ENCODE assay signal across 15 mouse cellular contexts in genomic region chr15:31534421-31535258, GRCm38 (mm10). TPM values are rescaled to one million over a fixed set of nuclear protein-coding genes. Genes with fewer than 3 reads are reported as not detected.
DNase-seq lines count a peak whose midpoint lies in the region; ATAC-seq and TF ChIP-seq lines count a peak whose summit lies in the region.
"Had no signal": no experiment of that assay in that cellular context is flagged by ENCODE, and none has a peak within 500 bp of the region (broad histone marks: within the 10 kb centered on the region; RNA-seq: fewer than 3 reads in every experiment).

No protein-coding gene starts in this region.

- ATAC-seq in granulocyte monocyte progenitor cell, adult 5-6 weeks (replicated peaks; ENCODE audit: poor library complexity, severe bottlenecking): peak; percentile 9
- ATAC-seq in liver, embryonic 15.5 days (ENCODE audit: insufficient read depth): no peak
- no peak for ATAC-seq in neural tube, embryonic 15.5 days (ENCODE audit: low FRiP score)
- ATAC-seq: CD4-positive, CD25-positive, alpha-beta regulatory T cell, adult 4 months; inflammation-experienced regulatory T-cells, adult 6 months had no signal

- 44% methylated on average over 7 of the region's 7 CpGs for whole genome bisulfite sequencing in liver, embryonic 15.5 days (ENCODE audit: insufficient replicate concordance)
- WGBS in neural tube, embryonic 15.5 days: 83% methylated on average over 7 of the region's 7 CpGs

- H3K9me3 ChIP-seq in ES-Bruce4 (replicated peaks; ENCODE audit: control insufficient read depth, insufficient read depth, low read length, poor library complexity, severe bottlenecking): no peaks in the 10 kb centered on the region
- no peaks in the 10 kb centered on the region for H3K9me3 ChIP-seq in liver, embryonic 15.5 days (replicated peaks)
- no peaks in the 10 kb centered on the region for H3K9me3 ChIP-seq in neural tube, embryonic 15.5 days (replicated peaks)
- H3K9me3 ChIP-seq: kidney, embryonic 15.5 days had no signal

- H3K4me2 ChIP-seq in liver, embryonic 15.5 days: no peak overlapping the region
- no peak overlapping the region for H3K4me2 ChIP-seq in neural tube, embryonic 15.5 days
- H3K4me2 ChIP-seq: kidney, embryonic 15.5 days; lung, embryonic 14.5 days had no signal

- peaks cover 7% of the 10 kb centered on the region for H3K4me1 ChIP-seq in ES-Bruce4 (ENCODE audit: control insufficient read depth, insufficient read depth, low read length)
- peaks cover 69% of the 10 kb centered on the region for H3K4me1 ChIP-seq in liver, embryonic 15.5 days (replicated peaks)
- H3K4me1 ChIP-seq in neural tube, embryonic 15.5 days: peaks cover 29% of the 10 kb centered on the region

- no peak for TF ChIP-seq CTCF in left cerebral cortex, adult 2 months (IDR thresholded peaks at IDR 0.05)
- no peak for TF ChIP-seq CTCF in ES-Bruce4 (IDR thresholded peaks at IDR 0.05; ENCODE audit: low read depth, low read length)

- intact Hi-C loops in left cerebral cortex, adult 2 months (cut with DNase I): loop anchor here (5.0 kb wide), 2 partner anchors 38 to 53 kb away; no protein-coding TSS in a partner anchor

- H3K27me3 ChIP-seq in ES-Bruce4 (ENCODE audit: control insufficient read depth, insufficient read depth, low read length, poor library complexity, severe bottlenecking): no peaks in the 10 kb centered on the region
- no peaks in the 10 kb centered on the region for H3K27me3 ChIP-seq in liver, embryonic 15.5 days
- H3K27me3 ChIP-seq in neural tube, embryonic 15.5 days (replicated peaks): no peaks in the 10 kb centered on the region
- H3K27me3 ChIP-seq: kidney, embryonic 15.5 days had no signal

- no peaks in the 10 kb centered on the region for H3K36me3 ChIP-seq in ES-Bruce4 (ENCODE audit: control insufficient read depth, insufficient read depth, low read length, poor library complexity, severe bottlenecking)
- H3K36me3 ChIP-seq in liver, embryonic 15.5 days (replicated peaks): no peaks in the 10 kb centered on the region
- no peaks in the 10 kb centered on the region for H3K36me3 ChIP-seq in neural tube, embryonic 15.5 days
- H3K36me3 ChIP-seq: kidney, embryonic 15.5 days had no signal

- H3K27ac ChIP-seq in left cerebral cortex, adult 2 months: peak overlapping the region; percentile 69; the same call in 1 of the 2 replicates
- peak overlapping the region; percentile 42 for H3K27ac ChIP-seq in ES-Bruce4 (ENCODE audit: insufficient read depth, low read length)
- H3K27ac ChIP-seq in liver, embryonic 15.5 days (replicated peaks): peak overlapping the region; percentile 24; the same call in 1 of the 2 replicates
- H3K27ac ChIP-seq in neural tube, embryonic 15.5 days (replicated peaks): no peak overlapping the region
- H3K27ac ChIP-seq: kidney, embryonic 15.5 days had no signal

- TF ChIP-seq EP300 in ES-Bruce4 (IDR thresholded peaks at IDR 0.05; ENCODE audit: insufficient read depth, low read depth, low read length): no peak

- H3K4me3 ChIP-seq in left cerebral cortex, adult 2 months: no peak overlapping the region
- H3K4me3 ChIP-seq in ES-Bruce4 (ENCODE audit: low read depth, low read length): no peak overlapping the region
- H3K4me3 ChIP-seq in liver, embryonic 15.5 days (replicated peaks): no peak overlapping the region
- H3K4me3 ChIP-seq in neural tube, embryonic 15.5 days (replicated peaks): no peak overlapping the region
- H3K4me3 ChIP-seq: kidney, embryonic 15.5 days had no signal

- no peak for TF ChIP-seq POLR2A in ES-Bruce4 (IDR thresholded peaks at IDR 0.05; ENCODE audit: insufficient read depth, low read length)

- H3K9ac ChIP-seq in ES-Bruce4 (ENCODE audit: low read depth, poor library complexity, severe bottlenecking): no peak overlapping the region
- H3K9ac ChIP-seq in liver, embryonic 15.5 days: 0 out of 2 replicates have a peak overlapping the region, but pooled peaks have one; percentile 7
- no peak overlapping the region for H3K9ac ChIP-seq in neural tube, embryonic 15.5 days (replicated peaks)
- H3K9ac ChIP-seq: kidney, embryonic 15.5 days; lung, embryonic 14.5 days had no signal

- DNase-seq in left cerebral cortex, adult 2 months (ENCODE audit: extremely low spot score in 1 of 2, low spot score in 2 of 2): no peak
- DNase-seq in left cerebral cortex, adult 18-20 months (ENCODE audit: low spot score in 2 of 2): no peak
- DNase-seq in kidney, postnatal 25 days: no peak
- DNase-seq in lung, postnatal 10 days: no peak
- DNase-seq: cerebellum, adult 8-10 months; lung, embryonic 14.5 days; thymus, postnatal 14 days had no signal

RNA-seq across cellular contexts. Expression of gene March6, which starts 3.8 kb away (rescaled TPM):
- total RNA-seq in left cerebral cortex, adult 2 months (2021): 100 to 1,000 TPM; 191 to 204 TPM
- 100 to 1,000 TPM; 197 to 204 TPM for total RNA-seq in left cerebral cortex, adult 18-20 months (2021)
- polyA plus RNA-seq in ES-Bruce4 (2011; ENCODE audit: insufficient read depth, insufficient read length, low read depth, missing spikeins): 54.0 and 58.9 TPM in 2 replicates
- 27.1 and 34.2 TPM in 2 replicates for total RNA-seq in granulocyte monocyte progenitor cell, adult 5-6 weeks (2014; fragmentation: Nextera tagmentation)
- 26.4 and 30.3 TPM in 2 replicates for total RNA-seq in granulocyte monocyte progenitor cell, adult 5-6 weeks (2017)
- 12.9 and 15.6 TPM in 2 replicates for polyA plus RNA-seq in liver, embryonic 15.5 days (2015; fragmentation: Nextera tagmentation; extraction: Ambion mirVana)
- 57.8 and 63.2 TPM in 2 replicates for polyA plus RNA-seq in neural tube, embryonic 15.5 days (2015; fragmentation: Nextera tagmentation; extraction: Ambion mirVana)

RNA-seq across cellular contexts. Expression of gene Cmbl, which starts 30.5 kb away (rescaled TPM):
- 10 to 100 TPM; 15.7 to 17.9 TPM for total RNA-seq in left cerebral cortex, adult 2 months (2021)
- 10 to 100 TPM; 17.0 to 20.2 TPM for total RNA-seq in left cerebral cortex, adult 18-20 months (2021)
- polyA plus RNA-seq in ES-Bruce4 (2011; ENCODE audit: insufficient read depth, insufficient read length, low read depth, missing spikeins): 1.3 TPM in 1 of 2 replicates, not detected in the other
- not detected in 2 replicates for total RNA-seq in granulocyte monocyte progenitor cell, adult 5-6 weeks (2014; fragmentation: Nextera tagmentation)
- total RNA-seq in granulocyte monocyte progenitor cell, adult 5-6 weeks (2017): not detected in 2 replicates
- 11.0 and 13.3 TPM in 2 replicates for polyA plus RNA-seq in liver, embryonic 15.5 days (2015; fragmentation: Nextera tagmentation; extraction: Ambion mirVana)
- polyA plus RNA-seq in neural tube, embryonic 15.5 days (2015; fragmentation: Nextera tagmentation; extraction: Ambion mirVana): 6.9 and 7.7 TPM in 2 replicates
- total RNA-seq: megakaryocyte progenitor cell, adult 5-6 weeks had no signal
- polyA plus RNA-seq: CD4-positive, CD25-positive, alpha-beta regulatory T cell, adult 4 months; inflammation-experienced regulatory T-cells, adult 6 months had no signal

Comparison
In these comparisons a context has a peak if more than half of its experiments do, and no peak if none do; other contexts are left out.
1. RNA of gene March6, which starts 3.8 kb away (total RNA-seq): 197 to 204 TPM in left cerebral cortex, adult 18-20 months and 191 to 204 TPM in left cerebral cortex, adult 2 months; 26.4 to 34.2 TPM in granulocyte monocyte progenitor cell, adult 5-6 weeks; every median in the first group is over 4 times any median in the second.
2. RNA of gene Cmbl, which starts 30.5 kb away (total RNA-seq): 17.0 to 20.2 TPM in left cerebral cortex, adult 18-20 months and 15.7 to 17.9 TPM in left cerebral cortex, adult 2 months; not detected in granulocyte monocyte progenitor cell, adult 5-6 weeks; every median in the first group is over 10 times any median in the second.